Mouse (Mus musculus): ENCODE data around the gene Tspear.
A peak's percentile ranks its signal among the peaks of the same experiment; 100 is the strongest.
"Not testable (repeated sequence)": the region's sequence is repeated elsewhere in the genome, so short reads cannot be mapped to it uniquely, and the experiment has no call there.

The Tspear gene

DNA sequence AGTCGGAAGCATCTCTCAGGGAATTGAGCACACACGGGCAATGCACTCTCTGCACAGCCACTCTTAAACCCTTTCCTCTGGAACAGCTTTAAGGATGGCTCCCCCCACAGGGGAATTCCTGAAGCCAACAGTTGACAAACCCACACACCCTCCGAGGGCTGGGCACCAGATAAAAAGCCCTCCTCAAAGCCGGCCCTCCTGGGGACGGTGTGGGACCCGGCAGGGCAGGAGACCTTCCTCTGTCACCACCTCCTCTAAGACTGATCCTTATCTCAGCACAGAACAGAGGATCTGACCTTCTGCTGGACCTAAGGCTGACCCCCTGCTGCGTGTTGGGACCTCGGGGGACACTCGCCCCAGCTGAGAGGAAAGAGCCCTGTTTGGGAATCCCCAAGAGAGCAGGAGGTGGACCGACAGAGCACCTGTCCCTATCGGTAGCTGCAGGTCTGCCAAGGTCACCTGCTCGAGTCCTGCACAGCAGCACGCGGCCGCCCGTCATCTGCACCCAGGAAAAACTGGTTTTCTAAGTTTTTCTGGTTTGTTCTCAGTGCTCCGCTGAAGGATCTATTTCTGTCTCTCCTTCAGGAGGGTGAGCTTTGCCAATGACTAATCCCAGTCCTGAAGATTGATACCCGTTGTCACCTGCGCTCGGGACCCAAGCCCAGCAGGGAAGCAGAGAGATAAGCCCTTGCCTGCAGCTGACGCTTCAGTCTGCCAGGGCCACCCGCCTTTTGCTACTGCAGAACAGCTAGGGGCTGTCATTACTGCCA, at the start of gene Tspear:
TSS of gene Tspear (plus strand) at position 675 of the 770 bp plus-strand sequence.
- no peak for DNase-seq (ENCODE audit: low read depth, low spot score)

DNA sequence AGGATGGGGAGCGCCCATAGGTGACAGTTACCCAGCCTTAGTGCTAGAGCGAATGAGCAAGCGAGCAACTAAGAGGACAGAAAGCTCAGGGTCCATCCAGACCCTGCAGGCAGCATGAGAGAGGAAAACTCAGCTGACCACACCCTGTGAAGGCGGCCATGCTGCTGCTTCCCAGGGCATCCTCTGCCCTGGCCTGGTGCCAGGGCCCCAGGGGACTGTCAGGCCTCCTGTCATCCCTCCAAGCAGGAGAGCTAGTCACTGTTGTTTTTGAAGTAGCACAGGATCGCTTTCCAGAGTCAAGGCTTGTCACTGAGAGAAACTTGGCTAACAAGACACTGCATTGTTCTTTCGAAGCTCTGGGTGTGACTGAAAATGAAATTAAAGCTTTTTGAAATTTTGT, 47.4 kb upstream of the Tspear start:
- DNase-seq (ENCODE audit: low read depth, low spot score) = no peak

DNA sequence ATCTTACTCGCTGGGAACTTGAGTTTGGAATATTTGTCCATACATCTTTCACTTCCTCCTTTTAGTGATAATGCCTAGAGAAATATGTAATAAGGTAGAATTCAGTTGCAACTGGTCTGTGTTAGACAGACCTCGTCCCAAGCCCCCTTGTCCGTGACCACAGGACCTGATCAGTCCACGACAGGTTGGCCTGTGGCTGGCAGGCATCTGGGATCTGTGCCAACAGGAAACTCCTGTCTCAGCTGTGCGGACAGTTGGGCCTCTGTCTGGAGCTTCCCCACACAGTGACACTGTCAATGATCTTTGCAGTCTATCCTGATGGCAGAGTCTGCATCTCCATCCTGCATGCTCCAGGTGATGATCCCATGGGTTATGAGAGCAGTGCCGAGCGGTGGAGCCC, 43.2 kb upstream of the Tspear start:
- no peak for DNase-seq (ENCODE audit: low read depth, low spot score)

DNA sequence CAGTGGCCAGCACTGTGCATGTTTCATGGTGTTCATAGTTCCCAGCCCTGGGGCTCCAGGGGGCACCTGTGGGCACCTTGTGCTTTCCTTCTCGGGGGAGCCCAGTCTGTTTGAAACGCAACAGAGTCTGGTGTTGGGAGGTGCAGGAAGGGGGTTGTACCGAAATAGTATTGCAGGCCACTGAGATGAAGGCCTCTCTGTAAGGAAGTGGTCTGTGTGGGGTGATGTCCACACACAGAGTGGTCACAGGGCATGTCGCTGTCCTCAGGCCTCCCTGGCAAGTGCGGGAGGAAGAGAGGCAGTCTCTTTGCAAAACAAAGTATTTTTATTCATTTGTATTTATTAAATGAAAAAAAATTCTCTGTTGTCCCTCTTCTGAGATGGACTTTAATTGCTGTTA, 40.8 kb upstream of the Tspear start:
- no peak for DNase-seq (ENCODE audit: low read depth, low spot score)

DNA sequence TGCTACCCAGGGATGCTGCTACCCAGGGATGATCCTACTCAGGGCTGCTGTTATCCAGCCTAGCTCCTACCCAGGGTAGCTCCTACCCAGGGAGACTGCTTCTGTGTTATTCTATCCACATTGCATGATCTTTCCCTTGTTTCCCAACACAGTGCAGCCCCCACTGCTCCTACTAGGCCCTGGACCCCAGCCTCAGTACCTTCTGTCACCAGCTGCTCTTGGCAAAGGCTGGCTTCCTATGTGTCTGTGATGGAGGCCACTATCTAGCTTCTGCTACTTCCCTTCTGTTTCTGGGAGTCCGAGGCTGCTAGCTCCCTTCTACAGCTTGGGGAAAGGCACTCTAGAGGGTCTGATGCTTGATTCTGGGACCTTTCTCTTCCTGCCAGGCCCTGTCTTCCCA, 38.9 kb upstream of the Tspear start:
- no peak for DNase-seq (ENCODE audit: low read depth, low spot score)

DNA sequence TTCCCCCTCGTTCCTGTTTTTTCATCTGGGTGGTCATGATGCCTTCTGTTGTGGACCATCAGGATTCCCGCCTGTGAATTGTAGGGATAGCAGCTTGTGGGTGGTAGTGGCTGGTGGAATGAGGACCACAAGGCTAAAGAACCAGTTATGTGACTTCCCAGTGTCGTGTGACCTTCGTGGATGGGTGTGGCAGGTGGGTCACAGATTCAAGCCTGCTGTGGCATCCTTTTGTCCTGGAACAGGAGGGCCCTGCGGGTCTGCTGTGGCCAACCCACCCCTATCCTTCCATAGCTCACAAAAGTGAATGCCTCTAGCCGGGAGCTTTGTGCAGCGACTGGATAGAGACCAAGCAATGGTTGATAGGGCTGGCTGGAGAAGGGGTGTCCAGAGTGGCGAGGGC, 38.5 kb upstream of the Tspear start:
- DNase-seq (ENCODE audit: low read depth, low spot score) = no peak

DNA sequence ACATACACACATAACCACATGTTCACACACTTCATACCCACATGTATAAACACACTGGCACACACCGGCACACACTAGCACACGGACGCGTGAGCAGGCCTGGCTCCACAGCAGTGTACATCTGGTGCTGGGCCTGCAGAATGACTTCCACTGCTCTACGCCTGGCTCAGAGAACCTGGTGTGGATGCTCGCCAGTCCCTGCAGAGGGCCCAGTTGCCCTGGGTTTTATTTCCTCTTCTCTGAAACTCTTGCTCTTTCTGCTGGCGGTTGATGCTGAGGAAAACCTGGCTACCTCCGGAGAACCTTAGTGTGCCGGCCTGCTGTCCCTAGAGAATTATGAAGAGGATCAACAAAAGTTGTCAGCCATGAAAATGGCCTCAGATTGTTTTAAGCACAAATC, 34.3 kb upstream of the Tspear start:
- DNase-seq (ENCODE audit: low read depth, low spot score) = no peak

DNA sequence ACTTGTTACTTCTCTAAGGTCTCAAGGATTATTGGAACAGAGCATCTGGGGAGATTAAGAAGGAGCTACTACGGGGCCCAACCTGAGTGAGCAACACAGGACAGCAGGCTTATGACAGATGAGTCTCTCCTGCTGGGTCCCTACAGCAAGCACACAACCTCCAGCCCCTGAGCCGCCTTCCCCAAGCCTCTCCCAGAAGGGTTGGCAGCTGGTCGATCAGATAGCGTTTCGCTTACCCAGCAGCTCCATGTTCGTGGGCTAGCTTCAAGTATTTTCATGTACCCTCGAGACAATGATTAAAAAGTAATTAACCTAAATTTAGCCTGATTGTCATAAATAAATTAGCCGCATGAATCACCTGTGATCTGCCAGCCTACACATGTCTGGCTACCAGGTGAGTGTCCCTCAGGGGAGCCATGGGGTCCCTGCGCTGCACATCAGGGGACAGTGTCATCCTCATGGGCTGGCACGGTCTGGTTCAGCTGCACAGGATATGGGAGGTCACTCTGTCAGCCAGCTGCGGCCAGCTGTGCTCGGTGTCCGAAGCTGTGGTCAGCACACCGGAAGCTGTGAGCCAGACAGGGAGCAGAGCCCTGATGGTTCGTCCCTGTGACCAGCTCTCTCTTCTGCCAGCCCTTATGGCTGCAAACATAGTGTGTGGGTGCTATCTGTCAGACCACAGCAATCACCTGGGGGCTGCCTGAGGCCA, 27.9 kb upstream of the Tspear start:
- DNase-seq (ENCODE audit: low read depth, low spot score) = no peak

DNA sequence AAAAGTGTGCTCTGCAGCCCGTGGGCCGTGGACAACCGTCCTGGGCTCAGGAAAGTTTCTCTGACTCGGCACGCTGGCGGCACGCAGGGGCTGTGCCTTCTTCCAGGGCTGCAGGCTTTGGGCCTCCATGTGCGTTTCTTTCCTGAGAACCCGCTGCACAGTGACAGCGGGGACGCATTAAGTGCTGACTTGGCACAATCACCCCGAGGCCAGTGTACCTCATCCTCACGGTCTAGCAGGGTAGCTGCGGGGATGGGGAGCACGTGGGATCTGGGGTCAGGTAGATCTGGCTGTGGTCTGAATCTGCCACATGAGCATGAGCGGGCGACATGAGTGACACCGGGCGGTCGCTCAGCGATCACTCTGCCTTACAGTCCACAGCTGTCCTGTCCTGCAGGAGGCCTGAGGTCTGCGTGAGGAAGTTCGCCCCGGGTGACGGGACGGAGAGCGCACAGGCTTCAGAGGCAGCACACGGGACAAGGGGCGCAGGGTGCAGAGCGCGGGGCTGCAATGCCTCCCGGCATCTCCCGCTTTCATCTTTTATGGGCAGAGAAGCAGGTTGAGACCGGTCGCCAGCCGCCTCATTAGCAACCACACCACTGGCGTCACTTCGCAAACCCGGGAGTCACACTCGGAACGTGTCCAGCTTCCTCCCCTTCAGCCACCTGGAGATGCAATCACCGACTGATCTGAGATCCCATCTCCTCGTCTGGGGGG, 22.3 kb upstream of the Tspear start:
- DNase-seq (ENCODE audit: low read depth, low spot score) = peak; percentile 57

DNA sequence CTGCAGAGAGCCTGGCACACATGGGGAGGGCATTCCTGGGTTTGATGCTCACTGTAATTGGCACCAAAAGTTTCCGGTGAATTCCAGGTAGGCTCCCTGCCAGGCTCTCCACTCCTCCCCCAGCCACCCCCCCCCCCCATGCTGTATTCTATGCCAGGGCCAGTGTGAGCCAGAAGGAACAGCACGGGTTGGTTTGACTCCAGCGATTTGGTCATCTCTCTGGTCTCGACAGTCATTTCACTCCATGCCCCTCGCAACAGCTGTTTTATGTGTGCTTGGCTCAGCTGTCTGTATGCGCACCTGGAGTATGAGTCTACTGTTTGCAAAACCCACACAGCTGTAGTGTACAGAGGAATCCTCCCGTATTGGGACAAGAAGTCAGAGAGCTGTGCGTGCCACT, 20.0 kb upstream of the Tspear start:
- no peak for DNase-seq (ENCODE audit: low read depth, low spot score)

DNA sequence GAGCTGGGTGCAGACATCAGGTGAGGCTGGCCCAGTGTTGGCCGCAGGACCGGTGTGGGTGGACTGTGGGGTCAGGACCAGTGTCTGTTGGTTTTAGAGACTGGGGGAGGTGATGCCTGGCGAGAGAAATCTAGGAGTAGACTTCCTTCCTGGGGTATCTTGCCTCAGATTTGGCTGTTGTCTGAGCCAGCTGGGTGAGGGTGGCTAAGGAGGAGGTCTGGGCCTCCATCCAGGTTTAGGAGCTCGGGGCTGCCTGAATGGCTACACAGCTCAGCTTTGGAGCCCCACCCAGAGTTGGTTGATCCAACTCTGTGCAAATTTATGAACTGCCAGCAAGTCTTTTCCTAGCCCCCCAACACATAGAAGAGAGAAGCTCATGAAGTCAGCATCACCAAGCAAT, 19.0 kb upstream of the Tspear start:
- DNase-seq (ENCODE audit: low read depth, low spot score) = no peak

DNA sequence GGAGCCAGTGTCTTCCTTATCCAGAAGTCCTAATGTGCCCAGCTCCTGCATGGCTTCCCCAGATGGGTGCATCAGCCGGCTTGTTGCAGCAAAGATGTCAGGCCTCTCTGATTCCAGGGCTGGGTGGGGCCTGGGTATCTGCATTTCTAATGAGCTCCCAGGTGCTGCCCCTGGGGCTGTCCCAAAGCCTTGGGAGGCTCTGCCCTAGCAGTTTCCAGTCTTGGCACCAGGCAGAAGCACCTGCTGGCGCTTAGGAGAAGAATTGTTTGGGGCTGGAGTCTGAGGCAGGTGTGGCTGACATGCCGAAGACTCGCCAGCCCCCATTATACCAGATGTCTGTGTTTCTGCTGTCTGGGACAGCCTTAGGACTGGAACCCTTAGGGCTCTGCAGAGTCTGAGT, 15.7 kb upstream of the Tspear start:
- DNase-seq (ENCODE audit: low read depth, low spot score) = no peak

DNA sequence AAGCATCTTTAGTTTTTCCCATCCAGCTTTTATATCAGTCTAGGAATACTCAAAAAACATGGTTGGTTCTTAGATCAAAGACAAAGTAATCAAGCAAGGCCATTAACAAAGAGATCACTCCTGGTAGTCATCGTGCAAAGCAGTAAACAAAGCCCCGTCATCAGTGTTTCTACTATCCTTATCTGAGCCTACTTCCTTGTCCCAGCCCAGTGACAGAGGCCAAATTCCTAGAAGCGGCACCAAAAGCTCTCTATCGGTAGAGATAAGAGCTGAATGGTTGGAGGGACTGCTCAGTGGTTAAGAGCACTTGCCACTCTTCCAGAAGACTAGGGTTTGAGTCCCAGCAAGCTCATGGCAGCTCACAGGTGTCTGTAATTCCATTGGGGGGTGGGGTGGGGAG, 14.8 kb upstream of the Tspear start:
- no peak for DNase-seq (ENCODE audit: low read depth, low spot score)

DNA sequence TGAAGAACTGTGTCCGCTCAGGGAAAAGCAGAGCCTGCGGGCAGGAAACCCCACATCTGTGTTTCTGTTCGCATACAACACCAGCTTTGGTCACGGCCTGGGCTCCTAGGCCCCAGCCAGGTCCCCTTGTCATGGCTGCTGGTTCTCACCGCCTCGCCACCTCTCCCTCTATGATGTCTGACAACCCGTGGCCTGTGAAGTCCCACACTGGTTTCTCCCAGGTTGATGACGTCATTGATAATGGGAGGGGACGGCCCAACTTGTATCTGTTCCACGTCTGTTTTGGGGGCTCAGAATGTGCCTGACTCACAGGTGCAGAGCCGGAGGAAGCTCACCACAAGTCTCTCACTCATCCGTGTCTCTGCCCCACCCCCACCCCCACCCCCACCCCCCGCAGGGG, 12.6 kb upstream of the Tspear start:
- no peak for DNase-seq (ENCODE audit: low read depth, low spot score)

DNA sequence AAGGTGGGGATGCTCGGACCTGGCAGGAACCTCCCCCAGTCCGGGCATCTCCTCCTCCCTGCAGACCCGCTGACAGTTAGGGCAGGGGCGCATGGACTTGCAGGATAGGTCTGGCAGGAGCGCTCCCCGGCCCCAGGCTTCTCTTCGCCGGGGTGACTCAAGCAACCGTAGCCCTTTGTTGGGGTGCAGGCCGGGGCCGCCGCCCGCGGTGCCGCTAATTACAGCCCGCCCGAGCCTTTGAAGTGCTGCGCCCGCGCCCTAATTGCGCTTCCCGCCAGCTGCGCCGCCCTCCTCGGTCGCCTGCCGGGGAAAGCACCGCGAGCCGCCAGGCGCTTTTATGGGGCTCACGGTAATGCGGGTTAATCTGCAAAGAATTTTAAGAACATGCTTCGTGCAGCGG, 8.8 kb upstream of the Tspear start:
- no peak for DNase-seq (ENCODE audit: low read depth, low spot score)

DNA sequence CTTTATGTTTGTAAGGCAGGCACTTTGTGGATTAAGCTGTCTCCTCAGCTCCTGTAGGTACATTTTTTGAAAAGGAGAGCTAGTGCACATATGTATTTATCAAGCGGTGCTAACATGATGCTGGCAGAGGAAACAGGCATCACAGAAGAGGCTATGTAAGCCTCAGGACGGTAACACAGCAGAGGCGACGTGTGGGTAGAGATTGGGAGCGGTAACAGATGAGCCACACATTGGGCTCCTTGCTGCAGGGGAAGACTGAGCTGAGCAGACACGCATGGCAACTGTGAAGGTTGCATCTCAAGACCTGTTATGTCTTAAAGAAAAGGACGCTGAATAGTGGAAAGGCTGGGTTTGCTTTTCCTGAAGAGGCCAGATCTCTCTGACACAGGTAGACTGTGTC, 3.4 kb upstream of the Tspear start:
- DNase-seq (ENCODE audit: low read depth, low spot score) = no peak

DNA sequence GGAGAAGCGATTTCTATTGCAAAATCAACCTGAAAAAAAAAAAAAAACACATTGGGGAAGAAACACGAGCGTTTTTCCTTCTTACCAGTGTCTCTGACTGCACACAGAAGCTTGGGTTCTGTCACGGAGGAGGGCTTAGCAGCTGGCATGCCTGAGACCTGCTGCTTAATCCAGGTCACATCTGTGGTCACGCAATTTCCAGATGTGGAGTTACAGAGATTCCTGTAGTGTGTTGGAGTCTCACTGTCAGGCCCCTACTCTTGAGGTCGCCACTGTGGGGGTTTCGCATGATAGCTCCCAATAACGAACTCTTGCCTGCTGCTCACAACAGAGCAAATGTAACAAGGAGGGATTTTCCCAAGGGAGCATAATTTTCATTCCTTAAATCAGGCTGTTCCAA, 2.2 kb upstream of the Tspear start:
- DNase-seq (ENCODE audit: low read depth, low spot score) = peak; percentile 71

DNA sequence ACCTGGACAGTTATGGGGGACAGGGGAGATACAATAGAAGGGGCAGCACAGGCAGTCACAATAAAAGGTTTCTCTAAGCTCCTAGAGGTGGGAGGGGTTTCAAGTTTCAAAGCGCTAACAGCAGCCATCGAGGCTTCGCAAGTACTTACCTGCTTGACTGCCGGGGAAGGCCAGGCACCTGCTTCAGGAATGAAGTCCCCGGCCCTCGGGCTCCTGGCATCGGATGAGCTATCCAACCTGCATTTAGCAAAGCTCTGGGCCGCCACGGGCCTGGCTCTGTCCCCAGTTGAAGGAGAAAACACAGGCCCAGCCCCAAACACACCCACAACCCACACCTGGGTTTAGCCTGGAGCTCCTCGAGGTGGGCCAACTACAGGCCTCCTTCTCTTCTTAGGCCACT, 652 bp downstream of the Tspear start:
- DNase-seq (ENCODE audit: low read depth, low spot score) = no peak

DNA sequence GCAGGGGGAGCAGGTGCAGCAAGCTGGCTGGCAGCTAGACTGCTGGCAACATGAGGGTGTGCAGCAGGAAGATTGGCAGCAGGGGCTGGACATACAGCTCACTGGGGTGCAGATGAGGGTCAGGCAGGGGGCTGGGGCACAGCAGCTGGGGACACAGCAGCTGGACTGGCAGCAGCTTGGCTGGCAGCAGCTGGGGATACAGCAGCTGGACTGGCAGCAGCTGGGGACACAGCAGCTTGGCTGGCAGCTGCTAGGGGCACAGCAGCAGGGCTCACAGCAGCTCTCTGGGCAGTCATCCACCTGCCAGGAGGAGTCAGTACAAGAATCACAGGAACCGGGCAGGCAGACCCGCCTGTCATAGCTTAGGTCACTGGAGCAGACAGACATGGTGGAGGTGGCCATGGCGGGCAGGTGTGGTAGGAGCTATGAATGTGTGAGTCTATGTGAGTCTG, 4.0 kb downstream of the Tspear start, which contains the start of gene Gm19402:
TSS of gene Gm19402 (minus strand) at position 402 of the 452 bp plus-strand sequence.
- DNase-seq (ENCODE audit: low read depth, low spot score) = not testable (repeated sequence)

DNA sequence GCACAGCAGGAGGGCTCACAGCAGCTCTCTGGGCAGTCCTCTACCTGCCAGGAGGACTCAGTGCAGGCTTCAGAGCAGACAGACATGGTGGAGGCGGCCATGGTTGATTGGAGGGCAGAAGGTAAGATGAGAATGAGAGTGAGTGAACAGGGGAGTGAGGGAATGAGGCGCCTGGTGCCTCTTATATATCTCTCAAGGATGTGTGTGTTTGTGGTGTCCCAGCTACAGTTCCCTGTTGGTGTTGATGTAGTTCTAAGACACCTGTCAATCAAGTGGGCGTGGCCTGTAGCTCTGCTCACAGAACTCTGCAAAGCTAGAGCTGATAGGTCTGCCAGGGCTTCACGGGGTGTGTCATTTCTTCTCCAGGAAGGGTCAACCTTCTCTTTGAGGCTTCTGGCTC, 10.8 kb downstream of the Tspear start, which contains the start of gene Gm9508:
TSS of gene Gm9508 (minus strand) at position 101 of the 400 bp plus-strand sequence.
- no peak for DNase-seq (ENCODE audit: low read depth, low spot score)

DNA sequence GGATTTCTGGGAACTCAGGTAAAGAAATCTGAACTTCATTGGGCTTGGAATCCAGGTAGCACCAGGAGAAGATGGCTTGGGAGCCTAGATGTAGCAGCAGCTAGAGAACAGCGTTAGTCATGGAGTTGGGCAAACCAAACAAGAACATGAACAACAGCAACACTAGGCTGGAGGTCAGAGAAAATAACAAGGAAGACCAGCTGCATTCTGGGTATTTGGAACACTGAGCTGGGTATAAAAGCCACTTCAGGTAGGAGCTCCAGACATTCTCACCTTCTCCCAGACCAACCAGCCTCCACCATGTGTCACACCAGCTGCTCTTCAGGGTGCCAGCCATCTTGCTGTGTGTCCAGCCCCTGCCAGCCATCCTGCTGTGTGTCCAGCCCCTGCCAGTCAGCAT, 20.0 kb downstream of the Tspear start, which contains the start of gene Gm10272:
TSS of gene Gm10272 (plus strand) at position 301 of the 400 bp plus-strand sequence.
- DNase-seq (ENCODE audit: low read depth, low spot score) = no peak

DNA sequence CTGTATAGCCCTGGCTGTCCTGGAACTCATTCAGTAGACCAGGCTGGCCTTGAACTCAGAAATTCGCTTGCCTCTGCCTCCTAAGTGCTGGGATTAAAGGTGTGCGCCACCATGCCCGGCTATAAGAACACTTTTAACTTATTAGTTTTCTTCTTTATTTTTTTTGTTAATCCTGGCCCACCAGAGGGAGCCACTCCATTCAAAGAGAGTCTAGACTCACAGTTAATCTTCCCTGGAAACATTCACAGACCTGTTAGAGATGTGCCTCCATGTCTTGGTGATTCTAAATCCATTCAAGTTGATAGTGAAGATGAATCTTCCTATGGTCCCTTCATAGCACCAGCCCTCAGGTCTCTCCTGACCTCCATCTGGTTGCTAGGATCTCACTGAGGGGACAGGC, 23.5 kb downstream of the Tspear start:
- DNase-seq (ENCODE audit: low read depth, low spot score) = no peak
